Mouse (Mus musculus): ENCODE measurements around the gene Tgif2.
"Not testable (repeated sequence)": the region's sequence is repeated elsewhere in the genome, so short reads cannot be mapped to it uniquely, and the experiment has no call there.

The Tgif2 gene

GRCm38 (mm10) chr2:156842711-156843110 is 2.9 kb downstream of the Tgif2 start:
- DNase-seq (ENCODE audit: low spot score in 2 of 2): no peak

- DNase-seq (ENCODE audit: low spot score in 2 of 2): no peak
Observed at GRCm38 (mm10) chr2:156843331-156843730, 3.5 kb downstream of the Tgif2 start.

- DNase-seq (ENCODE audit: low spot score in 2 of 2): no peak
Observed at GRCm38 (mm10) chr2:156844715-156845114, 4.9 kb downstream of the Tgif2 start.

GRCm38 (mm10) chr2:156847653-156848052 is 7.8 kb downstream of the Tgif2 start:
- no peak for DNase-seq (ENCODE audit: low spot score in 2 of 2)

- no peak for DNase-seq (ENCODE audit: low spot score in 2 of 2)
Observed at GRCm38 (mm10) chr2:156848526-156849182, 8.8 kb downstream of the Tgif2 start.

GRCm38 (mm10) chr2:156850505-156850904 is 10.7 kb downstream of the Tgif2 start:
- no peak for DNase-seq (ENCODE audit: low spot score in 2 of 2)

- DNase-seq (ENCODE audit: low spot score in 2 of 2): not testable (repeated sequence)
Observed at GRCm38 (mm10) chr2:156853584-156853983, 13.8 kb downstream of the Tgif2 start.

GRCm38 (mm10) chr2:156853999-156854771 is 14.4 kb downstream of the Tgif2 start:
- not testable (repeated sequence) for DNase-seq (ENCODE audit: low spot score in 2 of 2)

GRCm38 (mm10) chr2:156856311-156856710 is 16.5 kb downstream of the Tgif2 start:
- no peak for DNase-seq (ENCODE audit: low spot score in 2 of 2)

- DNase-seq (ENCODE audit: low spot score in 2 of 2): peak; percentile 11 to 31
Observed at GRCm38 (mm10) chr2:156857385-156857791, 17.6 kb downstream of the Tgif2 start.

- DNase-seq (ENCODE audit: low spot score in 2 of 2): no peak
Observed at GRCm38 (mm10) chr2:156857835-156858234, 18.0 kb downstream of the Tgif2 start, which contains the start of gene 4930518I15Rik. Gene 4930518I15Rik, minus strand, starts transcription at chr2:156857946.

- DNase-seq (ENCODE audit: low spot score in 2 of 2): no peak
Observed at GRCm38 (mm10) chr2:156858671-156859070, 18.9 kb downstream of the Tgif2 start.

- DNase-seq (ENCODE audit: low spot score in 2 of 2): peak in 1 of 2 experiments; percentile 23
Observed at GRCm38 (mm10) chr2:156862041-156862717, 22.4 kb downstream of the Tgif2 start.

- DNase-seq (ENCODE audit: low spot score in 2 of 2): peak; percentile 98
Observed at GRCm38 (mm10) chr2:156862772-156863486, 23.1 kb downstream of the Tgif2 start, which contains the start of gene Rab5if. Gene Rab5if, plus strand, starts transcription at chr2:156863128.

- DNase-seq (ENCODE audit: low spot score in 2 of 2): peak; percentile 54 to 75
Observed at GRCm38 (mm10) chr2:156863487-156864160, 23.8 kb downstream of the Tgif2 start.

GRCm38 (mm10) chr2:156864481-156864880 is 24.7 kb downstream of the Tgif2 start:
- DNase-seq (ENCODE audit: low spot score in 2 of 2): no peak

GRCm38 (mm10) chr2:156868994-156869393 is 29.2 kb downstream of the Tgif2 start:
- no peak for DNase-seq (ENCODE audit: low spot score in 2 of 2)

- no peak for DNase-seq (ENCODE audit: low spot score in 2 of 2)
Observed at GRCm38 (mm10) chr2:156869554-156869953, 29.7 kb downstream of the Tgif2 start.

- DNase-seq (ENCODE audit: low spot score in 2 of 2): no peak
Observed at GRCm38 (mm10) chr2:156870519-156870918, 30.7 kb downstream of the Tgif2 start.

- peak; percentile 18 to 47 for DNase-seq (ENCODE audit: low spot score in 2 of 2)
Observed at GRCm38 (mm10) chr2:156873629-156874028, 33.8 kb downstream of the Tgif2 start.
